Mouse (Mus musculus): Measurements from ENCODE around the gene Brinp1. TPM values are rescaled to one million over a fixed set of nuclear protein-coding genes. Genes with fewer than 3 reads are reported as not detected.

Brinp1 gene
- polyA plus RNA-seq, 1 experiment from 2014 or later, result 4.5 TPM

DNA sequence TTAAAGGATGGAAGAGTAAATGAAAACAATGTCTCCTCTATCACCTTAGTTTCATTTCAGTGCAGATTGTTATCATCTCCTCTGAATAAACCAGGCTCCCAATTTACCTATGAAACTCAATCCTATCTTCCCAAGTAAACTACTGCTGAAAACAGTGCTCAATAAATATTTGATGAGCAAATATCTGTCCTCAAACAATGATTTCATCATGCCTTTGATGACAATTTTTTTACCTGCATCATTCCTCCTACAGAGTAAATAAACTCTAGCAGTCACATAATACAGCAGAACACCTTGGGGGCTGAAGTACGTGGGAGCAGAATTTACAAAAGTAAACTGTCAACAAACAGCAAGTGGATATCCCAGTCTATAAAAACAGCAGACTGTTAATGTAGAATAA is 31.3 kb downstream of the Brinp1 start:
- no peak overlapping the region for H3K27ac ChIP-seq (ENCODE audit: low read length)
- H3K36me3 ChIP-seq (ENCODE audit: control insufficient read depth, insufficient read depth, low read length), result no peaks in the 10 kb centered on the region
- WGBS, result 43% methylated on average over 1 of the region's 1 CpGs
- no peak overlapping the region for H3K9ac ChIP-seq (ENCODE audit: low read depth, low read length)
- H3K27me3 ChIP-seq (replicated peaks; ENCODE audit: control insufficient read depth, insufficient read depth, low read length), result no peaks in the 10 kb centered on the region
- ATAC-seq, result no peak
- H3K9me3 ChIP-seq (ENCODE audit: control insufficient read depth, low read length), result no peaks in the 10 kb centered on the region
- no peaks in the 10 kb centered on the region for H3K4me1 ChIP-seq (ENCODE audit: control insufficient read depth, insufficient read depth, low read length)
- H3K4me2 ChIP-seq (ENCODE audit: low read depth, low read length), result no peak overlapping the region
- H3K4me3 ChIP-seq (ENCODE audit: low read length), result no peak overlapping the region

DNA sequence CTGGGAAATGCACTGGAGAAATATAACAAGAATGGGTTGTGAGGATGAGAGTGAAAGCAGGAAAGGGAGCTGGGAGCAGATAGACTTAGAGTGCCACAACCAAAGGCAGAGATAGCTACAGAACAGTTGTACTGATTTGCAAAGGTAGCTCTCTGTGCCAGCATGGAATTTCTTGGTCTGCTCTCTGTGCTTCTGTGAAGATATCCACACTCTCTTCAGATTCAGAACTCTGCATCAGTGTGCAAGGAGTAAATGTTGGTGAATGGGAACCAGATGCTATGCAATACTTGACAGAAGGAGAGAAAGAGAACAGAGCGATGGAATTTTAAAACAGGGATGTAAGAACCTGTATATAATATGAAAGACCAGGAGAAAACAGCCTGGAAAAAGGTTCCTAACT is 31.7 kb downstream of the Brinp1 start:
- no peak overlapping the region for H3K4me2 ChIP-seq (ENCODE audit: low read depth, low read length)
- WGBS, result 92% methylated on average over 1 of the region's 1 CpGs
- no peaks in the 10 kb centered on the region for H3K27me3 ChIP-seq (replicated peaks; ENCODE audit: control insufficient read depth, insufficient read depth, low read length)

DNA sequence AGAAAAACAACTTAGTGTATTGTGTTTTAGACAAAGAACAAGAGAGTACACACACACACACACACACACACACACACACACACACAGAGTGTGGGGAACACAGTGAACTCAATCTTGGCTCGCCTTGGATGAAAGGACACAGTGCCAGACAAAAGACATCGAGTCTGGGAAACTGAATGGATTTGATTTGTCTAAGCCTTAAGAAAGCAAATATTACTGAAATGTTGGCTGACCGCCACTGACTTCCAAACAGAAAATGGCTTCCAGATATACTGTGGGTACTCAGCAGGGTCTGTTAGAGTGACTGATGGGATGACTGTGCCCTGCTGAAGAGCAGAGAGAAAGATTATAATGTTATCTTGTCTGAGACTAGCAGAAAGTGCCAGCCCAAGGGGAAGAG is 34.1 kb downstream of the Brinp1 start:
- no peaks in the 10 kb centered on the region for H3K27me3 ChIP-seq (replicated peaks; ENCODE audit: control insufficient read depth, insufficient read depth, low read length)
- H3K4me3 ChIP-seq (ENCODE audit: low read length), result no peak overlapping the region
- no peaks in the 10 kb centered on the region for H3K9me3 ChIP-seq (ENCODE audit: control insufficient read depth, low read length)
- no peaks in the 10 kb centered on the region for H3K4me1 ChIP-seq (ENCODE audit: control insufficient read depth, insufficient read depth, low read length)
- no peak overlapping the region for H3K27ac ChIP-seq (ENCODE audit: low read length)
- no peak for ATAC-seq
- no peak overlapping the region for H3K9ac ChIP-seq (ENCODE audit: low read depth, low read length)
- H3K4me2 ChIP-seq (ENCODE audit: low read depth, low read length), result no peak overlapping the region
- H3K36me3 ChIP-seq (ENCODE audit: control insufficient read depth, insufficient read depth, low read length), result no peaks in the 10 kb centered on the region
- WGBS, result 61% methylated on average over 3 of the region's 3 CpGs

More for the DNA sequence above, 31.7 kb downstream of the Brinp1 start:
- Histone ChIP-seq H3K9me3 (ENCODE audit: control insufficient read depth, low read length) (no peaks in the 10 kb centered on the region), H3K4me3 (ENCODE audit: low read length) (no peak overlapping the region), H3K27ac (ENCODE audit: low read length) (no peak overlapping the region), H3K36me3 (ENCODE audit: control insufficient read depth, insufficient read depth, low read length) (no peaks in the 10 kb centered on the region), H3K9ac (ENCODE audit: low read depth, low read length) (no peak overlapping the region), H3K4me1 (ENCODE audit: control insufficient read depth, insufficient read depth, low read length) (no peaks in the 10 kb centered on the region)
- ATAC-seq, result no peak

DNA sequence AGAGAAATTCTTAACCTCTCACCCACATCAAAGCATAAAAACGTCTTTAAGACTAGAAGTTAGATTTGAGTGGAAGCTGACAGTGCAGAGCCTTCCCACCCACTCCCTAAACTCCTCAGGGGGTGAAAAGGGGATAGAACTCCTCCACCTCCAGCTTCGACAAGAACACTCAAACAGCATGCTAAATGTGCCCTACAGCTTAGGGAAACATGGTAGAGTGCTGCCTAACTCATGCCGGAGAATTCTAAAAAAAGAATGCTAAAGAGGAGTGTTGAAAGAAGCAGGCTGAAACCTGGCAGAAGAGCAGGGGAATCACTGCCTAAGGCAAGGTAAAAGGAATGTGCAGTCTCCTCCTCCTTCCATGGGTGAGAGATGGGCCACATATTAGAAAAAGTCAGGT is 43.3 kb downstream of the Brinp1 start:
- Histone ChIP-seq H3K36me3 (ENCODE audit: control insufficient read depth, insufficient read depth, low read length) (no peaks in the 10 kb centered on the region), H3K27me3 (replicated peaks; ENCODE audit: control insufficient read depth, insufficient read depth, low read length) (no peaks in the 10 kb centered on the region), H3K9ac (ENCODE audit: low read depth, low read length) (no peak overlapping the region), H3K4me1 (ENCODE audit: control insufficient read depth, insufficient read depth, low read length) (no peaks in the 10 kb centered on the region), H3K9me3 (ENCODE audit: control insufficient read depth, low read length) (no peaks in the 10 kb centered on the region), H3K27ac (ENCODE audit: low read length) (no peak overlapping the region), H3K4me3 (ENCODE audit: low read length) (no peak overlapping the region), H3K4me2 (ENCODE audit: low read depth, low read length) (no peak overlapping the region)
- WGBS, result 51% methylated on average over 3 of the region's 3 CpGs
- no peak for ATAC-seq

DNA sequence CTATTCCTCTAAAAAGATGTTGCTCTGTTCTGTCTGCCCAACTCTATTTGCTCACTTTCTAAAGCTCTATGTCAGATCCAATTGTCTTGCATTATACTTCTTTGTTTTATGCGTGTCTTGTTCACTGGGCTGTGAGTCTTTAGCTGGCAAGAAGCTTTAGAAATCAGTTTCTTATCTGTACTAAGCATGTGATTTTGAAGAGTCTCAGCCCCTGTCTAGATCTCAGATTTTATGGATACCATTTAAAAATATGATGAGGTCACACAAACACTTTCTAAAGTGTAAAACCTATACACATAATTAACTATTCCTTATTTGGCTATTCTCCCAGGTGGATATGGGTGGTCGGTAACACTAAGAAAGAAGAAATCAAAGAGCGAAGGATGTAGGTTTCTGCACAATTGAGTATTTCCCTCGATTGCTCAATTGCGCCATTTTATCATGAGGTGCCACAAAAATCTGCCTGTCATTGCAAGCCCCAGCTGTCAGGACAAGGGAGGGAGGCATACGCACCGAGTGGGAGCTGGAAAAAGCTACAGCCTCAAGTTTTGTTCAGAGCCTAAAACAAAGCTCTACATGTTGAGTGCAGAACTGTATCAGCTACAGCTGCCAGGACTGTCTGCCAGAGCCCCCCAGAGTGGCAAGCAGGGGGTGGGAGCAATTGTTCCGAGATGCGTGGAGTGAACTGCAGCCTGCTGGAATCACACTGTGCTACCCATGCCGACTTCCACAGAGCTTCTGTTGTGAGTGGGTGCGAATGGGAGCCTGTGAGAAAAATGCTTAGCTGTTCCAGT is 47.6 kb downstream of the Brinp1 start:
- Histone ChIP-seq H3K36me3 (ENCODE audit: control insufficient read depth, insufficient read depth, low read length) (no peaks in the 10 kb centered on the region), H3K4me2 (ENCODE audit: low read depth, low read length) (no peak overlapping the region), H3K27me3 (replicated peaks; ENCODE audit: control insufficient read depth, insufficient read depth, low read length) (no peaks in the 10 kb centered on the region), H3K27ac (ENCODE audit: low read length) (no peak overlapping the region), H3K4me1 (ENCODE audit: control insufficient read depth, insufficient read depth, low read length) (no peaks in the 10 kb centered on the region), H3K9me3 (ENCODE audit: control insufficient read depth, low read length) (no peaks in the 10 kb centered on the region), H3K9ac (ENCODE audit: low read depth, low read length) (no peak overlapping the region), H3K4me3 (ENCODE audit: low read length) (no peak overlapping the region)
- WGBS, result 77% methylated on average over 11 of the region's 11 CpGs
- ATAC-seq, result no peak

DNA sequence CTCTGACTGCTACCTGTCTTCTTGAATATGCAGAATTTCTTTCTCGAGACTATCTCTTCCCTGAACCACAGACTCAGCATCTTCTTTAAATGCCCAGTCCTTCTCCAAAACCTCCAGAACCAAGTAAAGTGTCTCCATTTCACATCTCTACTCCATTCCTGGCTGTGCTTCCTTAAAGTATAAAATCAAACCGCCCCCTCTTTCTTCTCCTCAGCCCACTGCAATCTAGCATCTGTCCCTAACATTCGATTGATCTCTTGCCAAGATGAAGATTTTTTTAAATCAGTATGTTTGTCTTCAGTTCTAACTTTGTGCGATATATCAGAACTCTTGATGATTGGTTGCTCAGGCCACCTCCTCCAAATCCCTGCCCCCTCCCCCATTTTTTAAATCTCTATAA is 63.7 kb downstream of the Brinp1 start:
- Histone ChIP-seq H3K9ac (ENCODE audit: low read depth, low read length) (no peak overlapping the region), H3K27me3 (replicated peaks; ENCODE audit: control insufficient read depth, insufficient read depth, low read length) (no peaks in the 10 kb centered on the region), H3K4me3 (ENCODE audit: low read length) (no peak overlapping the region), H3K27ac (ENCODE audit: low read length) (no peak overlapping the region), H3K36me3 (ENCODE audit: control insufficient read depth, insufficient read depth, low read length) (no peaks in the 10 kb centered on the region), H3K4me2 (ENCODE audit: low read depth, low read length) (no peak overlapping the region), H3K9me3 (ENCODE audit: control insufficient read depth, low read length) (no peaks in the 10 kb centered on the region), H3K4me1 (ENCODE audit: control insufficient read depth, insufficient read depth, low read length) (no peaks in the 10 kb centered on the region)
- ATAC-seq, result no peak
- 84% methylated on average over 4 of the region's 4 CpGs for WGBS

DNA sequence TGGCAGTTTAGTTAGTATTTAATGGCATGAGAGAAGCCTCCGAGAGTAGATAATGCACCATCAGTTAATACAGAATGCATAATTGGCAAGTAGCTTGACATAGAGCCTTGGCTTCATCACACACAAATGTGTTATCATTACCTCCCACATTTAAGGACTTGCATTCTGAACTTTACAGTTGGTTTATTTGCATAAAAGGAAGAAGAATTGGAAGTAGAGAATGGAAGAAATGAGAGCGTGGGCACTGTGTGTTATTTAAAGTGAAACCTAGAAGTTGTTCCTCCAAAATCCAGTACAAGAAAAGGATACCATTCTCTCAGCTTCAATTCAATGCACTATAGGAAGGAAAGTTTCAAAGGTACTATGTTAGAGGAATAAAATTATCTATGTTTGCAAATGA is 67.9 kb downstream of the Brinp1 start:
- ATAC-seq, result no peak
- Histone ChIP-seq H3K27ac (ENCODE audit: low read length) (no peak overlapping the region), H3K36me3 (ENCODE audit: control insufficient read depth, insufficient read depth, low read length) (no peaks in the 10 kb centered on the region), H3K4me3 (ENCODE audit: low read length) (no peak overlapping the region), H3K27me3 (replicated peaks; ENCODE audit: control insufficient read depth, insufficient read depth, low read length) (no peaks in the 10 kb centered on the region), H3K4me2 (ENCODE audit: low read depth, low read length) (no peak overlapping the region), H3K4me1 (ENCODE audit: control insufficient read depth, insufficient read depth, low read length) (no peaks in the 10 kb centered on the region), H3K9ac (ENCODE audit: low read depth, low read length) (no peak overlapping the region), H3K9me3 (ENCODE audit: control insufficient read depth, low read length) (no peaks in the 10 kb centered on the region)
- WGBS, result 93% methylated on average over 2 of the region's 2 CpGs

DNA sequence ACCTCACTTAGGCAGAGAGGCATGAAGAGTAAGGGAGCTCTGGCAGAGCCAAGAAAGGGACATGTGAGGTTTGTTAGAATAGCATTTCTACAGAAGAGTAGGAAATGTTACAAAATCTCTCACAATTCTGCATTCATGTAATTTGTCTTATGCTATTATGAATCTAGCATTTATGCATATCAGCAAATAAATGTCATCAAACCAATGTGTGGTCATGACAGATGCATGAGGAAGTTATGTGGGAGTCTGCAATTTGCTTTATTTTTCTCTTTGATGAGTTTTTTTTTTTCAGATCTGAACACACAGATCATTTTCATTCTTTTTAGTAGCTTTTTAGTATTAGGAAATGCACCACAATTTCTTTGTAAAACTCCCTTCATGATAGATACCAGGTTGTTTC is 82.2 kb downstream of the Brinp1 start:
- ATAC-seq, result no peak
- Histone ChIP-seq H3K9ac (ENCODE audit: low read depth, low read length) (no peak overlapping the region), H3K4me1 (ENCODE audit: control insufficient read depth, insufficient read depth, low read length) (no peaks in the 10 kb centered on the region), H3K36me3 (ENCODE audit: control insufficient read depth, insufficient read depth, low read length) (no peaks in the 10 kb centered on the region), H3K4me3 (ENCODE audit: low read length) (no peak overlapping the region), H3K27ac (ENCODE audit: low read length) (no peak overlapping the region), H3K4me2 (ENCODE audit: low read depth, low read length) (no peak overlapping the region), H3K9me3 (ENCODE audit: control insufficient read depth, low read length) (no peaks in the 10 kb centered on the region), H3K27me3 (replicated peaks; ENCODE audit: control insufficient read depth, insufficient read depth, low read length) (no peaks in the 10 kb centered on the region)

DNA sequence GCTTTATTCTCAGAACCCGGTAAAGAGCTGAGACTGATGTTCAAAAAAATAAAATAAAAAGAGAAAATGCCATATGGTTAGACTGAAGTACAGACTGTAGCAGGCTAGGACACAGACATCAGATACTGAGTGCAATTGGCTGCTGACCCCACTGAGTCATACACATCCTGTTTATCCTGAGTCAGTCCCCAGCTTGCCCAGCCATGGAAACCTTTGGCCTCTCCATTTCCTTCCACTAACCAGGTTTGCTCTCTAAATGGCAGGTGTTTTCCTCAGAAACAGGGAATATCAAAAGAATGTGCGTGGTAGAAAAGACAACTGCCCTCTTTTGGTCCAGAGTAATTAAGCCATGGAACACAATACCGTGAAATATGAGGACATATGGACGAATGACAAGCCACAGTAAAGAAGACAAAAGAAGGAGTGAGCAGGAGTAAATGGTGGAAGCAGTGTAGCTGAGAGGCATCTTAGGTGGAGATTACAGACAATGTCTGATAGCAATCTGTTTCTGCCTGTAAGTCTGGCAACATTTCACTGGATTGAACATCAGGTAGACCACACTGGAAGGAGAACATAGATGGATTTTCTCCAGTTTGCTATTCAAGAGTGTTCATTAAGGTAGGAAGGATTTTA is 88.9 kb downstream of the Brinp1 start:
- Histone ChIP-seq H3K27me3 (replicated peaks; ENCODE audit: control insufficient read depth, insufficient read depth, low read length) (no peaks in the 10 kb centered on the region), H3K9ac (ENCODE audit: low read depth, low read length) (no peak overlapping the region), H3K27ac (ENCODE audit: low read length) (no peak overlapping the region), H3K4me1 (ENCODE audit: control insufficient read depth, insufficient read depth, low read length) (no peaks in the 10 kb centered on the region), H3K9me3 (ENCODE audit: control insufficient read depth, low read length) (no peaks in the 10 kb centered on the region), H3K36me3 (ENCODE audit: control insufficient read depth, insufficient read depth, low read length) (no peaks in the 10 kb centered on the region), H3K4me3 (ENCODE audit: low read length) (no peak overlapping the region), H3K4me2 (ENCODE audit: low read depth, low read length) (no peak overlapping the region)
- 71% methylated on average over 4 of the region's 4 CpGs for WGBS
- no peak for ATAC-seq

DNA sequence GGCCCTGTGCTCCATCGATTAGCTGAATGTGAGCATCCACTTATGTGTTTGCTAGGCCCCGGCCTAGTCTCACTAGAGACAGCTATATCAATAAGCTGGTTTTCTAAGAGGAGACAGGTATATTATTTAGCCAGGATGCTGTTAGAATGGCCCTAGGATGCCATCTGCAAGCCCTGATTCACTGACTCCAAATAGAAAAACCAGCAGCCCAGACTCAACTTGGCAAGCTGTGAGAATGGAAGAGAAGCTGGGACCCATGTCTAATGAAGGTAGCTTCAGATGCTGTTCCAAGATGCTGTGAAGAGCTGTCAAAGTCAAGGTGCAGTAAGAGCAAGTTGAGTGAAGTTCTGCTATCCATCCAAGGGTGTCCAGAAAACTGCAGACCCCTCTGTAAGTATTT is 89.5 kb downstream of the Brinp1 start:
- WGBS, result 90% methylated on average over 2 of the region's 2 CpGs
- ATAC-seq, result no peak
- H3K4me1 ChIP-seq (ENCODE audit: control insufficient read depth, insufficient read depth, low read length), result no peaks in the 10 kb centered on the region
- no peak overlapping the region for H3K27ac ChIP-seq (ENCODE audit: low read length)
- no peak overlapping the region for H3K4me3 ChIP-seq (ENCODE audit: low read length)
- H3K27me3 ChIP-seq (replicated peaks; ENCODE audit: control insufficient read depth, insufficient read depth, low read length), result no peaks in the 10 kb centered on the region
- no peaks in the 10 kb centered on the region for H3K9me3 ChIP-seq (ENCODE audit: control insufficient read depth, low read length)
- no peaks in the 10 kb centered on the region for H3K36me3 ChIP-seq (ENCODE audit: control insufficient read depth, insufficient read depth, low read length)
- H3K4me2 ChIP-seq (ENCODE audit: low read depth, low read length), result no peak overlapping the region
- no peak overlapping the region for H3K9ac ChIP-seq (ENCODE audit: low read depth, low read length)
